Mouse (Mus musculus) 416B (cell line): Measurements from ENCODE around the gene Tuba3a.
"Not testable (repeated sequence)": the region's sequence is repeated elsewhere in the genome, so short reads cannot be mapped to it uniquely, and the experiment has no call there.

Source experiments
- DNase-seq: peaks from one replicate; pipeline ENCODE4 v3.0.0; 2011; ENCODE audit warnings: low read depth

The Tuba3a gene

DNA sequence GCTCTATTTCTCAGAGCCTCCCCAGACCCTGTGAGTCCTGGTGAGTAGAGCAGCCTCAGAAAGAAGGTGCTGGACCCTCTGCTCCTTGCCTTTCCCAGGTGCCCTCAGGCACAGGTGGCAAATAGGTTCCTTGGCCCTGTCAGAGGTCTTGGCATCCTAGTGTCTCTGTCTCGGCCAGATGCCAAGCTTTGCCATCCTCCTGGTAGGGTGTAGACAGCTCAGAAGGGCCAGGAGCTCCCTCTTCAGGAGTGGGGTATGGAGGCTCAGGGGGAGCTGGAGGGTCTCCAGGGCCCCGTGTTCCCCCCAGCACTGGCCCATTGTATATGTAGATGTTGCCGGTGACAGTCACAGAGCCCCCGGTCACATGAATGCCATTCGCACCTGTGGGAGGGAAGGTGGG is 21.2 kb upstream of the Tuba3a start:
- DNase-seq = no peak

- DNase-seq = no peak
These were observed 19.6 kb upstream of the Tuba3a start for GRCm38 (mm10) chr6:125305465-125305864.

DNA sequence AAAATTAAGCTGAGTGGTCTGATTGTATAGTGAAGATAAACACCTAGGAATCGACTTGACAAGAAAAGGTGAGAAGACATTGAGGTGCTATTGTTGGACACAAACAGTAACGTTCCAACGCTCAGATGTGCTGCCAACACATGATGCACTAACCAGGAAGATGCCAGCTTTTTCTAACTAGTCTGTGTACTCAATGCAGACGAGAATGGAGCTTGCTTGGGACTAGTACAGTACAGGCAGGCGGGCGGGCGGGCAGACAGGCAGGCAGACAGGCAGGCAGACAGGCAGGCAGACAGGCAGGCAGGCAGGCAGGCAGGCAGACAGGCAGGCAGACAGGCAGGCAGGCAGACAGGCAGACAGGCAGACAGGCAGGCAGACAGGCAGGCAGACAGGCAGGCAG is 18.6 kb upstream of the Tuba3a start:
- DNase-seq = not testable (repeated sequence)

DNA sequence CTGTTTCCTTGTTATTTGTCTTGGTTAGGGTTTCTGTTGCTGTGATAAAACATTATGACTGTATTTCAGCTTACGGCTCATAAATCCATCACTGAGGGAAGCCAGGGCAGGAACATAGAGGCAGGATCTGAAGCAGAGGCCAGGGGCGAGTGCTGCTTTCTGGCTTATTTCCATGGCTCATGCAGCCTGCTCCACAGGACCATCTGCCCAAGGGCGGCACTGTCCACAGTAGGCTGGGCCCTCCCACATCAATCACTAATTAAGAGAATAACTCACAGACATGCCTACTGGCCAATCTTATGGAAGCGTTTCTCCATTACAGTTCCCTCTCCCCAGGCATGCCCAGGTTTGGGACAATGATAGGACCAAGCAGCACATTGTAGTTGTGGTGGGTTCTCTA is 17.4 kb upstream of the Tuba3a start:
- DNase-seq = no peak

GRCm38 (mm10) chr6:125302231-125302982 is 16.6 kb upstream of the Tuba3a start:
- no peak for DNase-seq

DNA sequence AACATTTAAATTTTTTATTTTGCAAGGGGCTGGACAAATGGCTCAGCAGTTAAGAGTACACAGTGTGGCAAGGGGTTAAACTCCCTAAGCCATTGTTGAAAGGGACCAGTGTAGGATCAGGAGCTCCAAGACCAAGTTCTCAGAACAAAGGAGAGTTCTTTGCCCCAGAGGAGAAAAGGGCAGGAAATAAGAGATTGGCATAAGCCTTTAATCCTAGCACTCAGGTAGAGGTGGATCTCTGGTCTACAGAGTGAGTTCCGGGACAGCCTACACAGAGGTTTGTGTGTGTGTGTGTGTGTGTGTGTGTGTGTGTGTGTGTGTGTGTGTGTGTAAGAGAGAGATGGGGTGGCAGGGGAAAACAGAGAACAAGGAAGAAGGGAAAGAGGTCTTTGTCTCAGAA is 15.1 kb upstream of the Tuba3a start:
- DNase-seq = no peak

DNA sequence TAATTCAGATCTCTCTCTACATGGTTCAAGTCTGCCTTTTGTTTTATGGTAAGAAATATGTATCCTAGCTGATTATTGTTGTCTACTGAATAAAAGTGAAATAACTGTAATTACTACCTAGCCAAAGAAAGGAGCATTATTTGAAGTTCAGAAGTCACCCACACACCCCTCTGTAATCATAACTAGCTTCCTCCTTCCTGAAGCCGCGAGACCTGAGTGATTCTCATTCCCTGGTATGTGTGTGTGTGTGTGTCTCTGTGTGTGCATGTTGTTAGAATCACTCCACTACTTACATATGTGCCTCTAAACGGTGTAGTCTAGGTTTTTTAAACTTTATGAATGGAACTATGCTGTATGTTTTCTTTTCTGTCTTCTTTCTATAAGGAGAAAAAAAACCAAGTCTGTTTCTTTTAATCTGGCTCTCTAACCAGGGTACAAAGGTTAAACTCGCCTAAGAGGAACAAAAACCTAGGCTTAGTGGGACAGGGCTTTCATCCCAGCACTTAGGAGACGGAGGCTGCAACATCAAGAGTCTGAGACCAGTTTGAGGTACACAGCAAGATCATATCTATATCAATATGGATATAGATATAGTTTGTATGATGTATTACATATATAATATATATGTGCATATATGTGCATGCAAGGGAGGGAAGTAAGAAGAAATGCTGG is 11.4 kb upstream of the Tuba3a start:
- no peak for DNase-seq

DNA sequence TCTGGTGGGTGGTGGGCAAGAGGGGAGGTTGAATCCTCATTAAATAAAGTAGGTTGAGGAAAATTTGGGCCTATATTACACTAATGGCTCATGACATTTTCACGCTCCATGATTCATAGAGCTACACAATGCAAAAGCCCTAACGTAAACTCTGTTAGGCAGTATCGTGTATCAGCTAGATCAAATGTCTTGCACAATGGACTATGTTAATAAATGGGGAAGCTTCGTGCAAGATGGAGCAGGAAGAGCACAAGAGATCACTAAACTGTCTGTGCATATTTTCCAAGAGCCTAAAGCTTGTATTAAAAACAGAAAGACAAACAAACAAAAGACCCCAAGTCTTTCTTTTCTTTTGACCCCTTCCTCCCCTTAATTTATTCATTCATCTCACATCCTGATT is 8.2 kb upstream of the Tuba3a start:
- DNase-seq = peak; percentile 20

GRCm38 (mm10) chr6:125292256-125292655 is 6.4 kb upstream of the Tuba3a start:
- DNase-seq = no peak

GRCm38 (mm10) chr6:125291329-125291728 is 5.5 kb upstream of the Tuba3a start:
- DNase-seq = no peak

DNA sequence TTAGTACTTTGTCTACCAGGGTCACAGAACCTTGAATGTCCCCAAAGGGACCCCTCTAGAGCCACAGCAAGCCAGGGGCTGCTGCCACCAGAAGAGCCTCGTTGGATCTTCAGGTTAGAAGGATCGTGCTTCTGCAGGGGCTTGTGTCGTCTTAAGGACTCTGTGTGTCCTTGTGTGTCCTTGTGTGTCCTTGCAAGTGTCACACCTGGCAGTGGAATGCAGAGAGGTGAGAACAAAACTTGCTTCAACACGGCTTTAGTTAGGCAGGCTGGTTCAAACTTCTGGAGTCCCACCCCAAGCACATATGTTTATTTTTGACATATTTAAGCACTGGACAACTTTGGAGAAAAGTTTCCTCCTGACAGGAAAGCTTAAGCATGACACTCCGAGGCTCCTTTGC is 2.9 kb upstream of the Tuba3a start:
- DNase-seq = no peak

- no peak for DNase-seq
These were observed 1.1 kb upstream of the Tuba3a start for GRCm38 (mm10) chr6:125286944-125287343.

DNA sequence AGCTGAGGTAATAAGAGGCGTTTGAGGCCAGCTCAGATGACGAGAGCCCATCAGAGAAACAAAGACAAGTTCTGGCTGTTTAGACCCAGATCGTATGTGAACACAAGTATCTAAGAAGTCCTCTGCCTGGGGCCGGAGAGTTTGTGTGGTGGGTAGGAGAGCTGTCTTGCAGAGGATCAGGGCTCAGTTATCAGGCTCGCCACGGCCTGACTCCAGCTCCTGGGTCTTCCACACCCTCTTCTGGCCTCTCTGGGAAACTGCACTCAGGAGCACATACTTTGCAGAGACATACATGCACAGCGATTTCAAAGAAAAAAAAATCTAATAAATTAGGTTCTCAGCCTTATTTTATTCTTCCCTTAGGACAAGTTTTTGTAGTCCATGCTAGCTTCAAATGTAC is 1.1 kb downstream of the Tuba3a start:
- no peak for DNase-seq

DNA sequence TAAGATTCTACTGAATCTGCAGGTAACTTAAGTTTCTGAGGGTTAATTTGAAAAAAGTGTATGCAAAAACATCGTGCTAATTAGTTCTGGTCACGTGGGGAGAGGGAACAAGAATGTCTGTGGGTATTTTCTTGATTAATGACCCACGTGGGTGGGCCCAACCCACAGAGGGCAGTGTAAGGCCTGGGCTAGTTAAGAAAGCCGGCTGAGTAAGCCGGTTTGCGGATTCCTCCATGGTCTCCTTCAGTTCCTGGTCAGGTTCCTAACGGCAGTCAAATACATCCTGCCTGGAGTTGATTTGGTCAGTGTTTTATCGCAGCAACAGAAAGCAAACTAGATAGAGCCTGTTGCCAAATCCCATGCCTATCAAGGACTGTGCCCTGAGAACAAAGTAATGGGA is 1.6 kb downstream of the Tuba3a start:
- no peak for DNase-seq

DNA sequence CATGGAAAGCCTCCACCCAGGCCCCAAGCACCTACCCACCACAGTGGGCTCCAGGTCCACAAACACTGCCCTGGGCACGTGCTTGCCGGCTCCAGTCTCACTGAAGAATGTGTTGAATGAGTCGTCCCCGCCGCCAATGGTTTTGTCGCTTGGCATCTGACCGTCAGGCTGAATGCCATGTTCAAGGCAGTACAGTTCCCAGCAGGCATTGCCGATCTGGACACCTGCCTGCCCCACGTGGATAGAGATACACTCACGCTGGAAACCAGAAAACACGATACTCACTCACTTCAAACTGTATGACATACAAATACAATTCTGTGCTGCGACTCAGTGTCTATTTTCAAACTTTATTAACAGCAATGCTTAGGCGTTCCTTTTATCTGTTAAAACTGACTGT is 3.1 kb downstream of the Tuba3a start:
- not testable (repeated sequence) for DNase-seq

DNA sequence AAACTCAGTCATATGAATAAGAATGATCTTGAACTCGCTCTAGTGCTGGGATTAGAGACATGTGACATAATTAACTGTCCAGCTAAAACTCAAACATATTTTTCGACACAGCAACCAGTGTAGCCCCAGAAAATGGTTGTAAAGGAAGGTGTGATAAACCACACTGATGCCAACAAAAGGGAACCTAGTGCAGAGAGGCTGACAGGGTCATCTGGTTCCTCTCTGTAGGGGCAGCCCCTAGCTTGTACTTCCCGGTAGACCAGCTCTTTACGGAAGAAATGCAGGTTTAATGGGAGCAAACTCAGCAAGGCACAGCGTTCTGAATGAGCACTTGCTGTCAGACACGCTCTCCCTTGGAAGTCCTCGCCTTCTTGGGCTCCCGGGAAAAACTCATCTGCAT is 6.1 kb downstream of the Tuba3a start:
- no peak for DNase-seq

GRCm38 (mm10) chr6:125274841-125275563 is 10.8 kb downstream of the Tuba3a start:
- peak; percentile 80 for DNase-seq

DNA sequence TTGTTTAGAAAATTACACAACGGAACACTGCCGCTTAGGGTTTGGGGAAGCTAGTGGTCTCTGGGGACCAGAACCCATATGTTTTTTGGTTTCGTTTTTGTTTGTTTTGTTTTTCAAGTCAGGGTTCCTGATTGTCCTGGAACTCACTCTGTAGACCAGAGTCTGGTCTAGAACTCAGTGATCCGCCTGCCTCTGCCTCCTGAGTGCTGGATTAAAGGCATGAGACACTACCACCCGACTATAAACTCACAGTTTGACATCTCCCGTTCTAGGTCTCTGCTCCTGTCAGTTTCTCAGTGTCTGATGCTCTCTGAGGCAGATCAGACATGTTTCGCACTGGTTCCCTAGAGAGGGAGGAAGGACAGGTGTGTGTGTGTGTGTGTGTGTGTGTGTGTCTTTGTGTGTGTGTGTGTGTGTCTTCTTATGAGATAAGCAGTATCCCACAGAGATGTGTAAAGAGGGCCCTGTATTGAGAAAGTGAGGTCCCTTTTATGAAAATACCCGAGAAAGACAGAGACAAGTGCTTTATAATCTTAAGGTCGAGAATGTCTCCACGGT is 13.5 kb downstream of the Tuba3a start:
- no peak for DNase-seq

GRCm38 (mm10) chr6:125271455-125272227 is 14.2 kb downstream of the Tuba3a start:
- peak; percentile 96 for DNase-seq

- DNase-seq = no peak
These were observed 17.0 kb downstream of the Tuba3a start for GRCm38 (mm10) chr6:125268799-125269198.

GRCm38 (mm10) chr6:125267469-125267868 is 18.4 kb downstream of the Tuba3a start:
- DNase-seq = no peak

- DNase-seq = peak; percentile 19
These were observed 19.2 kb downstream of the Tuba3a start for GRCm38 (mm10) chr6:125266600-125266999.
